Mouse (Mus musculus): ENCODE data around the gene C5ar2. TPM values are rescaled to one million over a fixed set of nuclear protein-coding genes. Genes with fewer than 3 reads are reported as not detected.

Gene C5ar2
- 0.09 TPM for polyA plus RNA-seq (2017; shearing (Covaris generic))

GRCm38 (mm10) chr7:16244067-16244466 is at the start of gene C5ar2:
Gene C5ar2, minus strand, starts transcription at chr7:16244154.

GRCm38 (mm10) chr7:16286026-16286961 is 42.3 kb upstream of the C5ar2 start, which contains the start of gene Ccdc9:
Gene Ccdc9, minus strand, starts transcription at chr7:16286795.

GRCm38 (mm10) chr7:16273081-16273765 is 29.3 kb upstream of the C5ar2 start, which contains the start of gene Inafm1:
Gene Inafm1, minus strand, starts transcription at chr7:16273617.

GRCm38 (mm10) chr7:16259110-16259590 is 15.2 kb upstream of the C5ar2 start, which contains the start of gene C5ar1:
Gene C5ar1, minus strand, starts transcription at chr7:16259540.

GRCm38 (mm10) chr7:16221582-16222272 is 22.2 kb downstream of the C5ar2 start, which contains the start of gene Dhx34:
Gene Dhx34, minus strand, starts transcription at chr7:16222037.

Other genes with a start within 250 kb of the C5ar2 start
- 6.4 TPM for gene Bicra, start 196.2 kb downstream of the C5ar2 start, polyA plus RNA-seq (2017; shearing (Covaris generic))
- not detected for gene Zfp541, start 182.3 kb downstream of the C5ar2 start, polyA plus RNA-seq (2017; shearing (Covaris generic))
- gene Napa, start 145.7 kb downstream of the C5ar2 start, polyA plus RNA-seq (2017; shearing (Covaris generic)), result 253 TPM
- 30.0 TPM for gene Kptn, start 124.3 kb downstream of the C5ar2 start, polyA plus RNA-seq (2017; shearing (Covaris generic))
- not detected for gene Slc8a2, start 114.3 kb downstream of the C5ar2 start, polyA plus RNA-seq (2017; shearing (Covaris generic))
- gene Meis3, start 69.1 kb downstream of the C5ar2 start, polyA plus RNA-seq (2017; shearing (Covaris generic)), result 52.4 TPM
- gene Dhx34, start 22.1 kb downstream of the C5ar2 start, polyA plus RNA-seq (2017; shearing (Covaris generic)), result 39.8 TPM
- not detected for gene C5ar1, start 15.4 kb upstream of the C5ar2 start, polyA plus RNA-seq (2017; shearing (Covaris generic))
- gene Inafm1, start 29.5 kb upstream of the C5ar2 start, polyA plus RNA-seq (2017; shearing (Covaris generic)), result 2.2 TPM
- 41.4 TPM for gene Ccdc9, start 42.6 kb upstream of the C5ar2 start, polyA plus RNA-seq (2017; shearing (Covaris generic))
- gene Bbc3, start 64.2 kb upstream of the C5ar2 start, polyA plus RNA-seq (2017; shearing (Covaris generic)), result 7.1 TPM
- 138 TPM for gene Sae1, start 143.7 kb upstream of the C5ar2 start, polyA plus RNA-seq (2017; shearing (Covaris generic))
- 26.8 TPM for gene Zc3h4, start 156.8 kb upstream of the C5ar2 start, polyA plus RNA-seq (2017; shearing (Covaris generic))
- gene Tmem160, start 208.6 kb upstream of the C5ar2 start, polyA plus RNA-seq (2017; shearing (Covaris generic)), result 10.1 TPM
- gene Npas1, start 233.6 kb upstream of the C5ar2 start, polyA plus RNA-seq (2017; shearing (Covaris generic)), result not detected